Mouse (Mus musculus): ENCODE results near the gene Etl4.

DNA sequence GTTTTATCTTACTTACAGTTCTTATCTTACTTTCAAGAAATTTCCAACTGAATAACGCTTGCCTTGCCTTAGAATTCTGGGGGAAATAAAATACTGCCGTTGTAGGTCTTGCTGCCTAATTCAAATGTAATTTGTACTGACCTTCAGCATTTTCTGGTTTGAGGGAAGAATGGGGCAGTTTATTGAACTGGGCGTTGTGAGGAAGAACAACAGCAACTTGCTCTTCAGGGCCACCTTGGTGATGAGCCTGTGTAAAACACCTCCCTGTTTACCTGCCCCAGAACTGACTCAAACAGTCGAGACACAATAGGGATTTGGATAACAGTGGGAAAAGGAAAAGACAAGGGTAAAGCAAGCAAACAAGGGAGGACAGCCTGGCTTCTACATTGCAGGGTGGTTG, 828.3 kb downstream of the Etl4 start:
- TF ChIP-seq POLR2A (IDR thresholded peaks at IDR 0.05; ENCODE audit: extremely low read depth, insufficient read depth, low read length) (no peak), CTCF (IDR thresholded peaks at IDR 0.05; ENCODE audit: low read depth, low read length) (no peak)
